Mouse (Mus musculus) adrenal gland, postnatal 4 days (tissue): ENCODE results near the gene Phc2. TPM values are rescaled to one million over a fixed set of nuclear protein-coding genes. Genes with fewer than 3 reads are reported as not detected.

Source experiments
- DNase-seq, 2 experiments: peaks; one replicate each; pipeline ENCODE4 v3.0.0; 2021 to 2022; ENCODE audit warnings: low spot score in 2 of 2, mixed read lengths in 2 of 2
- total RNA-seq, 2 experiments: library from RNA; stranded (reverse); gene quantifications; 2 replicates each; pipeline ENCODE4 v1.2.3; 2021

Gene Phc2
- total RNA-seq, 2 experiments from 2014 or later: 91.8 to 95.1 TPM

GRCm38 (mm10) chr4:128774467-128774866 is 120.0 kb downstream of the Phc2 start:
- DNase-seq: no peak

GRCm38 (mm10) chr4:128776568-128777289 is 122.2 kb downstream of the Phc2 start:
- DNase-seq: peak; percentile 50 to 55

GRCm38 (mm10) chr4:128777593-128777992 is 123.1 kb downstream of the Phc2 start:
- no peak for DNase-seq

GRCm38 (mm10) chr4:128782037-128782436 is 127.5 kb downstream of the Phc2 start:
- no peak for DNase-seq

- no peak for DNase-seq
These were observed 128.1 kb downstream of the Phc2 start for GRCm38 (mm10) chr4:128782645-128783044.

GRCm38 (mm10) chr4:128784950-128785631 is 130.6 kb downstream of the Phc2 start:
- no peak for DNase-seq

GRCm38 (mm10) chr4:128785921-128786654 is 131.6 kb downstream of the Phc2 start:
- DNase-seq: no peak

- DNase-seq: no peak
These were observed 132.8 kb downstream of the Phc2 start for GRCm38 (mm10) chr4:128787023-128787939.

GRCm38 (mm10) chr4:128788108-128788507 is 133.6 kb downstream of the Phc2 start:
- DNase-seq: no peak

GRCm38 (mm10) chr4:128789646-128790045 is 135.1 kb downstream of the Phc2 start:
- no peak for DNase-seq

GRCm38 (mm10) chr4:128793710-128794109 is 139.2 kb downstream of the Phc2 start:
- DNase-seq: peak in 1 of 2 experiments; percentile 59

- no peak for DNase-seq
These were observed 139.7 kb downstream of the Phc2 start for GRCm38 (mm10) chr4:128794198-128794597.

- no peak for DNase-seq
These were observed 141.1 kb downstream of the Phc2 start for GRCm38 (mm10) chr4:128795596-128795995.

GRCm38 (mm10) chr4:128796788-128797187 is 142.3 kb downstream of the Phc2 start:
- no peak for DNase-seq

- DNase-seq: no peak
These were observed 147.4 kb downstream of the Phc2 start for GRCm38 (mm10) chr4:128801675-128802465.

Other genes starting within 250 kb of the Phc2 start
- gene Zscan20, start 44.6 kb upstream of the Phc2 start, total RNA-seq: 1 to 10 TPM; 5.9 to 7.6 TPM
- 1 to 10 TPM in 1 of 2 experiments, under 1 TPM in 1; 0.87 to 1.4 TPM for gene Tlr12, start 36.1 kb upstream of the Phc2 start, total RNA-seq
- gene A3galt2, start 100.7 kb downstream of the Phc2 start, total RNA-seq: under 1 TPM; 0.34 to 0.70 TPM
- gene Zfp362, start 151.3 kb downstream of the Phc2 start, total RNA-seq: 10 to 100 TPM; 68.0 to 69.9 TPM
- gene Trim62, start 228.9 kb downstream of the Phc2 start, total RNA-seq: 10 to 100 TPM; 29.8 to 34.8 TPM